Mouse (Mus musculus): ENCODE measurements at regions not wholly inside any gene's neighbourhood (a gene's known extent, or its start where the extent isn't known, plus 50 kb on each side); places are given as distances from the start of the nearest gene placed in this dataset.

DNA sequence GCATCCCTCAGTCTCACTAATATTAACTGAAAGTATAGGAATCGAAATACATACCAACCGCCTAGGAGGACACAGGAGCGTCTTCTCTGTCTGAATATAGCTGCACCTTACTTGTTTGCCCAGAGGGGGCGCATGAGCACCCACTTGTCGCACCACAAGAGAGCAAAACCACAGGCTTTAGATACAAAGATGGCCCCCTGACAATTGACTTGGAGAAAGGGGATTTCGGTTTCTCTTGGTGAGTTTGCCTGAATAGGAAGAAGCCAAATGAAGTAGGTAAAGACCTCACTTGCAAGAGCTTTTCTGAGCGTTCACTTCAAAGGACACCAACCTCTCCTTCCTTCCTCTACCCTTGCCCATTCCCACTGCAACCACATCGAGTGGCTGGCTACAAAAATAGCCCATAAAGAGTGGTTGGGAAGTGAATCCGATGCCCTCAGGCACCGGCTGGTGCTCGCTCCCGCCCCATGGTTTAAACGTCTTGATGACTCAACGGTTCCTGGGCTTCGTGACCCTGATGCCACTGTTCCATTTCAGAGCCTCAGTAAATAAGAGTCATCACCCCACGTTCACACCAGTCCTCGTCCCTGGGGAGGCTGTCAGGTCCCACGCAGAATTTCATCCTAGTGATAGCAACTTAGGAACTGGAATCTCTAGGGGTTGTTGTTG lies 180.1 kb upstream of the Dyrk2 start:
- H3K4me3 ChIP-seq (ENCODE audit: low read depth, low read length): no peak overlapping the region
- no peak overlapping the region for H3K27ac ChIP-seq (ENCODE audit: low read depth, low read length)
- no peak for DNase-seq (ENCODE audit: low spot score)
- ATAC-seq (ENCODE audit: low FRiP score): no peak
- H3K9ac ChIP-seq (replicated peaks; ENCODE audit: low read length, poor library complexity, severe bottlenecking): no peak overlapping the region
- H3K4me1 ChIP-seq (ENCODE audit: insufficient read depth, low read length): no peaks in the 10 kb centered on the region
- H3K4me2 ChIP-seq (ENCODE audit: low read depth, low read length, poor library complexity, severe bottlenecking): no peak overlapping the region
- no peaks in the 10 kb centered on the region for H3K36me3 ChIP-seq (ENCODE audit: insufficient read depth, low read length)
- 86% methylated on average over 18 of the region's 18 CpGs for WGBS
- H3K27me3 ChIP-seq (ENCODE audit: insufficient read depth, low read length): no peaks in the 10 kb centered on the region
- peak; percentile 37 for TF ChIP-seq CTCF (IDR thresholded peaks at IDR 0.05)
- no peaks in the 10 kb centered on the region for H3K9me3 ChIP-seq (ENCODE audit: low read length)

DNA sequence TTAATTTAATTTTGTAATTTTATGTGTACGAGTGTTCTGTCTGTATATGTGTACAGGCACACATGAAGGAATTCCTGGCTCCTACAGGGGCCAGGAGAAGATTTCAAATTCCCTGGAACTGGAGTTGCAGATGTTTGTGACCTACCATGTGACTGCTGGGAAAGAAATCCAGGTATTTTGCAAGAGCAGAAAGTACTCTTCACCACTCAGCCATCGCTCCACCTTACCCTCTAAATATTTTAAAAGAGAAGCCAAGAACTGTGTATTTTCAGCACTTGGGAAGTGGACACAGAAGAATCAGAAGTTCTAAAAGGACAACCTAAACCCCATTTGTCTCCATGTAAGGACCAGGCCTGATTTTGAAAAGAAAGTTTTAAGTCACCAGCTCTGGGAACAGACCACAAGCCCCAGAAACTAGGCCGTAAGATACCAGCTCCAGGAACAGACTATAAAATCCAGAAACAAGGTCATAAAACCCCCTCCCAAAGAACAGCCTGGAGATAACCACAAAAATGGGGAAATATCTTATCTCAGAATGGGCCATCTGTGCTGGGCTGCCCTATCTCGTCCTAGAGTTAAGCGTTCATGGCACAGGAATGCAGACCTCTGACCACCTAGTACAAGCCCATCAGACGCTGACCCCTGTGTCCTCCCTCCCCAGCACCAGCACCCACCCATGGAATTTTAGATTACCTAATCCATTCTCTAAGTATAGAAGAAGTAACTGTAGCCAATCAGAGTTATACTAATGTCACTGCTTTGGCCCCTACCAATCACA lies 178.8 kb upstream of the Dyrk2 start:
- Histone ChIP-seq H3K27me3 (ENCODE audit: insufficient read depth, low read length) (no peaks in the 10 kb centered on the region), H3K9ac (replicated peaks; ENCODE audit: low read length, poor library complexity, severe bottlenecking) (no peak overlapping the region), H3K4me1 (ENCODE audit: insufficient read depth, low read length) (no peaks in the 10 kb centered on the region), H3K9me3 (ENCODE audit: low read length) (no peaks in the 10 kb centered on the region), H3K27ac (ENCODE audit: low read depth, low read length) (no peak overlapping the region), H3K4me3 (ENCODE audit: low read depth, low read length) (no peak overlapping the region), H3K36me3 (ENCODE audit: insufficient read depth, low read length) (no peaks in the 10 kb centered on the region), H3K4me2 (ENCODE audit: low read depth, low read length, poor library complexity, severe bottlenecking) (no peak overlapping the region)
- DNase-seq (ENCODE audit: low spot score): no peak
- 91% methylated on average over 6 of the region's 6 CpGs for WGBS
- no peak for ATAC-seq (ENCODE audit: low FRiP score)
- TF ChIP-seq CTCF (IDR thresholded peaks at IDR 0.05): no peak

DNA sequence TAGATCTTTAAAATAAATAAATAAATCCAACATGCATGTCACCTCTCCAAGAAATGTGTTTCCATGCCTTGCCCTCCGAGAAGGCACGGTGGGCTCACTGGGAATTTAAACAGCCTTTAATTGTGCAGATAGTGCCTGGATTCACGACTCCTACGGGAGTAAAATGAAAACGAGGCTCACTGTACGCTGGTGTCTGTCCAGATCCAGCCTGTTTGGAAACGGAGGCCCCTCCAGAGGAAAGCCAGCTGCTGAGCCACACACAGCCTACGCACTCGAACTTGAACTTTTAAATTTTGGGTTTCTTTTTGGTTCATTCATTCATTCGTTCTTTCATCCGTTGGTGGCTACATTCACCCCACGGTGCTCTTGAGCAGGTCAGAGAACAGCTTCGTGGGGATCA lies 175.1 kb upstream of the Dyrk2 start:
- Histone ChIP-seq H3K9ac (replicated peaks; ENCODE audit: low read length, poor library complexity, severe bottlenecking) (no peak overlapping the region), H3K36me3 (ENCODE audit: insufficient read depth, low read length) (no peaks in the 10 kb centered on the region), H3K9me3 (ENCODE audit: low read length) (no peaks in the 10 kb centered on the region), H3K27me3 (ENCODE audit: insufficient read depth, low read length) (no peaks in the 10 kb centered on the region), H3K27ac (ENCODE audit: low read depth, low read length) (no peak overlapping the region), H3K4me3 (ENCODE audit: low read depth, low read length) (no peak overlapping the region), H3K4me1 (ENCODE audit: insufficient read depth, low read length) (no peaks in the 10 kb centered on the region), H3K4me2 (ENCODE audit: low read depth, low read length, poor library complexity, severe bottlenecking) (no peak overlapping the region)
- TF ChIP-seq CTCF (IDR thresholded peaks at IDR 0.05): no peak
- ATAC-seq (ENCODE audit: low FRiP score) (no peak), DNase-seq (ENCODE audit: low spot score) (no peak)
- WGBS: 88% methylated on average over 13 of the region's 13 CpGs

- WGBS: 92% methylated on average over 7 of the region's 7 CpGs
- ATAC-seq (ENCODE audit: low FRiP score): no peak
- no peak for TF ChIP-seq CTCF (IDR thresholded peaks at IDR 0.05)
These were observed 173.1 kb upstream of the Dyrk2 start for GRCm38 (mm10) chr10:119043069-119043468.

DNA sequence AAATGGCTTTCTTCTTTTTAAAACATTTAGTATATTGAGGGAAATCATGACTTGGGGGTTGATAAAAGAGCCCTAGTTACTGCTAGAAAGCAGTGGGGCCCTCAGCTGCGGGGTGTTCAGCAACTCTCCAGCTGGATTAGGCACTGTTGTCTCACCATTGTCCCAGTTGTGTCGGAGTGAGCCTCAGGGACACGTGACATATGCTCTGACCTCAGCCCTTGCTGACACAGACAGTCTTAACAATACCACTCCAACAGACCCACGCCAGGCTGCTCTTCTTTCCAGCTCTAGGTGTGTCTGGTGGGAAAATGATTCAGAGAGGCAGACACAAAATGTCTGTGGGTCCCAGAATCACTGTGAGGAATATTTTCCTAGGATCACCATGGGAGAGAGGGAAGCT lies 170.2 kb upstream of the Dyrk2 start:
- DNase-seq (ENCODE audit: low spot score) (no peak), ATAC-seq (ENCODE audit: low FRiP score) (no peak)
- H3K4me3 ChIP-seq (ENCODE audit: low read depth, low read length): no peak overlapping the region
- no peak for TF ChIP-seq CTCF (IDR thresholded peaks at IDR 0.05)
- H3K36me3 ChIP-seq (ENCODE audit: insufficient read depth, low read length): no peaks in the 10 kb centered on the region
- H3K9me3 ChIP-seq (ENCODE audit: low read length): no peaks in the 10 kb centered on the region
- WGBS: 30% methylated on average over 4 of the region's 4 CpGs
- no peaks in the 10 kb centered on the region for H3K4me1 ChIP-seq (ENCODE audit: insufficient read depth, low read length)
- H3K27me3 ChIP-seq (ENCODE audit: insufficient read depth, low read length): no peaks in the 10 kb centered on the region
- no peak overlapping the region for H3K27ac ChIP-seq (ENCODE audit: low read depth, low read length)
- H3K9ac ChIP-seq (replicated peaks; ENCODE audit: low read length, poor library complexity, severe bottlenecking): no peak overlapping the region
- H3K4me2 ChIP-seq (ENCODE audit: low read depth, low read length, poor library complexity, severe bottlenecking): no peak overlapping the region

More at GRCm38 (mm10) chr10:119043069-119043468, 173.1 kb upstream of the Dyrk2 start:
- no peaks in the 10 kb centered on the region for H3K9me3 ChIP-seq (ENCODE audit: low read length)
- no peak overlapping the region for H3K4me3 ChIP-seq (ENCODE audit: low read depth, low read length)
- no peaks in the 10 kb centered on the region for H3K27me3 ChIP-seq (ENCODE audit: insufficient read depth, low read length)
- no peaks in the 10 kb centered on the region for H3K36me3 ChIP-seq (ENCODE audit: insufficient read depth, low read length)
- no peak for DNase-seq (ENCODE audit: low spot score)
- no peaks in the 10 kb centered on the region for H3K4me1 ChIP-seq (ENCODE audit: insufficient read depth, low read length)
- no peak overlapping the region for H3K27ac ChIP-seq (ENCODE audit: low read depth, low read length)
- no peak overlapping the region for H3K4me2 ChIP-seq (ENCODE audit: low read depth, low read length, poor library complexity, severe bottlenecking)
- H3K9ac ChIP-seq (replicated peaks; ENCODE audit: low read length, poor library complexity, severe bottlenecking): no peak overlapping the region

- no peak for TF ChIP-seq CTCF (IDR thresholded peaks at IDR 0.05)
- Histone ChIP-seq H3K9me3 (ENCODE audit: low read length) (no peaks in the 10 kb centered on the region), H3K36me3 (ENCODE audit: insufficient read depth, low read length) (no peaks in the 10 kb centered on the region), H3K9ac (replicated peaks; ENCODE audit: low read length, poor library complexity, severe bottlenecking) (no peak overlapping the region), H3K4me1 (ENCODE audit: insufficient read depth, low read length) (no peaks in the 10 kb centered on the region), H3K27ac (ENCODE audit: low read depth, low read length) (no peak overlapping the region), H3K4me3 (ENCODE audit: low read depth, low read length) (no peak overlapping the region), H3K4me2 (ENCODE audit: low read depth, low read length, poor library complexity, severe bottlenecking) (no peak overlapping the region), H3K27me3 (ENCODE audit: insufficient read depth, low read length) (no peaks in the 10 kb centered on the region)
- WGBS: 72% methylated on average over 3 of the region's 3 CpGs
- ATAC-seq (ENCODE audit: low FRiP score) (no peak), DNase-seq (ENCODE audit: low spot score) (no peak)
These were observed 169.7 kb upstream of the Dyrk2 start for GRCm38 (mm10) chr10:119039732-119040131.
